Mouse (Mus musculus) C2C12 (cell line): ENCODE measurements around the gene Trim65.
"Not testable (repeated sequence)": the region's sequence is repeated elsewhere in the genome, so short reads cannot be mapped to it uniquely, and the experiment has no call there.

Experiments used
- CTCF ChIP-seq: IDR thresholded peaks from one replicate; pipeline ENCODE4 v1.5.1; 2011; ENCODE audit not compliant: control insufficient read depth, insufficient read depth, insufficient read length
- MYOD1 ChIP-seq: IDR thresholded peaks from one replicate; pipeline ENCODE4 v1.6.1; 2011; ENCODE audit warnings: low read depth; ENCODE audit not compliant: control insufficient read depth, insufficient read length

DNA sequence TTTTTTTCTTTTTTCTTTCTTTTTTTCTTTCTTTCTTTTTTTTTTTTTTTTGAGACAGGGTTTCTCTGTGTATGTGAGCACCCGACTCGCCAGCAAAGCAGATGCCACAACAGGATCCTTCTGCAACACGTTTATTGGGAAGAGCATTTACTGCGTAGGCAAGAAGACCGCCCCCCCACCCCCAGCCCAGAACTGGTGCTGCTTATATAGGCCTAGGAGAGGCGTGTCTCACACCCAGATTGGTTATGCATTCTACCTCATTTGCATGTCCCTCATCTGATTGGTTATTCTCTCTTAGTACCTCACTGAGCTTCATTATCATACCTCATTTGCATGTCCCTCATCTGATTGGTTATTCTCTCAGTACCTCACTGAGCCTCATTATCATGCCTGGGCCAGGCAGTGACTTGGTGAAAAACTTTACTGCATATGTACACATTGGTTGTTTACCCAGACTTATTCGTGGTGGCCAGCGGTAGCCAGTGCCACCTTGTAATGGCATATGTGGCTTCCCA, 9.1 kb downstream of the Trim65 start:
- not testable (repeated sequence) for TF ChIP-seq CTCF, MYOD1
